Mouse (Mus musculus) lung, postnatal 25 days (tissue): ENCODE data around the gene Nsf.

Experiments
- DNase-seq: peaks from one replicate; pipeline ENCODE4 v3.0.0; 2022; ENCODE audit warnings: low spot score

Nsf gene

GRCm38 (mm10) chr11:103772505-103773386 is 181.1 kb downstream of the Nsf start:
- no peak for DNase-seq
